Mouse (Mus musculus): ENCODE measurements around the gene Sh3bp5.

Sh3bp5 gene

DNA sequence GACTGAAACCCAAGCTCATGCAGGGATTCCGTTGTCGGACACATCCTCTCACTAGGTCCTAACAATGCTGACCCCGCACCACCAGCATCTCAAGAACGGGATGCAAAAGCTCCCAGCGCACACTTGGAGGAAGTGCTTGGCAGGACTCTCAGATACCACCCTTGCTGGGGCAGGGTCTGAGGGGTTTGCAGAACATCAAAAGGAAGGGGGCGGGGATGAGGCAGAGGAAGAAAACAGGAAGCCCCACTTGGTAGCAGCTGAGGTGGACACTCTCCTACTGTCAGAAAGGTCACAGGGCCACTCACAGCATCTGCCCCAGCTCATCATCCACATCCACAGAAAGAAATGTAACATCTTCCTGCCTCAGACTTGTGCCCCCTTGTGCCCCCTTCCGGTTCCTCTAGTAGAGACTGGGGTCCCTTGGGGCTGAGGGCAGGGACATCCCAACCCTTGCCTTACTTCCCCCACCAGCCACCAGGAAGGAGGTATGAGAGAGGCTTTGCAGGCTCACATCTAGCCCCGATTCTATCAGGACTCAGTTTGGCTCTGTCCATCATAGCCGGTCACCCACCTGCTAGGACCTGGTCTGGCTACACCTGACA is 25.7 kb downstream of the Sh3bp5 start:
- DNase-seq (ENCODE audit: low spot score), result no peak

DNA sequence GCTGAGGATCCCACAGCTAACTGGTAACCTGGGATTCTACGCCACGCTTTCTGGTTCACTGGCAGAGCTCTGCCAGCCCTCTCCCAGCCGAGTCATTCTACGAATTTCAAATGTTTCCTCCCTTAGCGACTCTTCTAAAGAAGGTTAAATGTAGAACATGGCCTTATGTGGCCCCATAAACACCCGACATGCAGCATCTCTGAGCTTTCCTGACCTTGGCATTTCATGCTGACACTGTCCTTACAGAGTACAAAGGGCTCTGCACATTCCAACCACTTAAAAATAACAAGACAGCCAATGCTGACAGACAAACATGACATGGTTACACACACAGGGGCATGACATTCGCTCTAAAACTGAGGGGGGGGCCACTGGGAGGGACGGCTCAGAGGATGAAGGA is 27.2 kb downstream of the Sh3bp5 start:
- no peak for DNase-seq (ENCODE audit: low spot score)

DNA sequence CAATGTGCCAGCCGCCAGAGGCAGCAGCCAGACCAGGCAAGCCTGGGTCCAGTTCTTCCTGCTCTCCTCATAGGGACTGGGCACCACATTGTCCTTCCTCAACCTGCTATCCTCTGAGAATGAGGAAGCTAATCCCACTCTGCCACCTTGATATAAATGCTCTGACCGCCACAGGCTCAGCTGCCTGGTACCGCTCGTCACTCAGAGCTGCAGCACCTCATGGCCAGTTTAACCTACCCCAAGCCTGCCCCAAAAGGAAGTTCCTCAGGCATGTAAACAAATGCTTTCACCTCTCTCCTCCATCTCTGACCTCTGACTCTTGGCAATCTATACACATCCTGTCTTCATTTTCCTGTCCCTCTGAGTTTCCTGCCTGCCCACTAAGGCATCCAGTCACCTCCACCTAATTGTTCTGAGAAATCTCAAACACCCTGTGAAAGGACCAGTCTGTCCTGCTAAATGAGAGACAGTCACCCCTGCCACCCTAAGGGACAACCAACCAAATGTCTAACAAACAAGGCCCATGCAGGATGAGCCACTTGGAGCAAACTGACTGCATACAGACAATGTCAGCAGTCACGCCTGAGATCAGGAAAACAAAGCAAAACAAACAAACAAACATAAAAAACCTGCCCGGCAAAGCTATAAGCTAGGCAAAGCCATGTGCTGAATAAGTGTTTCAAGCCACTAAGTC is 27.8 kb downstream of the Sh3bp5 start:
- no peak for DNase-seq (ENCODE audit: low spot score)

DNA sequence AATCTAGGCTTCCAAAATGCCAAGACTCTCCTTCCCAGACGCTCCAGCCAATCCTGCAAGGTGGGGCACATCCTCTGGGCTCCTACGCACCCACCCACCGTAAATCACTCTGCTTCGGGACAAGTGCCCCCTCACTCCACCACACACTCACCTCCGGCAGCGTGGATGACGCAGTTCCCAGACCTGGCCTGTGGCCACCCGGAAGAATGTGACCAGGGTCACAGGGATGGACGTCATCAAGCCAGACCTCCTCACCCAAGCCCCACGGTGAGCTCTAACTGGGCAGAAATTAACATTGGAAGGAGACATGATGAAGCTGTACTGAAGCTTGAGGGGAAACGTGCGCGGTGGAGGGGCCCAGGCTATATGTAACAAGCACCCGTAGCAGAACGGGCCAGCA is 28.7 kb downstream of the Sh3bp5 start:
- no peak for DNase-seq (ENCODE audit: low spot score)

DNA sequence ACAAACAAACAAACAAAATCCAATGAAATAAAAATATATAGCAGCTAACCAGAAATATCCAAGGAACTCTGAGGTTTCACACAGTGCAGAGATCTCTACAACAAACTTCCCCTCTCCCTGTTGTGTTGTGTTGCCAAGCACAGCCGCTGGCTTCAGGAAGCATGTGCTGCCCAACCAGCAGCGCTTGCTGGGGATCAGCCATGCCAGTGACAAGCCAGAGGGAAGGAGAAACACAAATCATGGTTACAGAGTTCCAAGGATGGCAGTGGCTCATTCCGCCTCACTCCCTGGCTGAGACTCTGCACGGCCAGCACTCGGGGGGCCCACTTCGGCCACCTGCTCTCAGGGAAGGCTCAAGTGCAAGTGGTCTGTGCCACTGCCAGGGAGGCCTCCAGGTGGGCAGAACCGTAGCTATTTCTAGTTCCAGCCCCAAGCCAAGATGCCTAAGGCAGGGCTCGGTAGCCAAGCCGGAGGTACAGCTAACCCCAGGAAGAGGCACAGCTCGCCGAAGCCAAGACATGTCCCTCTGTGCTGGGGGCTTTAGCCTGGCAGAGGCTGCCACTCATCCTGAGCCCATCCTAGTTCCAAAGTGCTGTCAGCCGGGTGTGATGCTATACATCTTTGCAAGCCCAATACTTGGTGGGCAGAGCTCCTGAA is 29.6 kb downstream of the Sh3bp5 start:
- no peak for DNase-seq (ENCODE audit: low spot score)

DNA sequence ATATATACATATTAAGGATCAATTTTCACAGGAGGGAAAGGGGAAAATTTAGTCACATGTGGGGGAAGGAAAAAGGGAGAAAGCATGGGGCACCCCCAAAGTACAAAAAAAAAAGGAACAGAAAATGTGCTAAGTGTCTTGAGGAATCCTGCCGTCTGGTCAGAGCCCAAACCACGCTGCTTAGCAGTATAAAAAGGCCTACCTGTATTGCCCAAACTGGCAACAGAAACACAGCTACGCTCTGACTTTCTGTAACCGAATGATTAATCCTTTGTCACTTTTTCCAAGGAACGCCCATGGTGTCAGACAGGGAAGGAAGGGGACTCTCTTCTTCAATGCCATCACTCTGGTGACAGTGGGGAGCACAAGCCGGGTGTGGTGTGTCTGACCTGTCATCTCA is 30.2 kb downstream of the Sh3bp5 start:
- no peak for DNase-seq (ENCODE audit: low spot score)

DNA sequence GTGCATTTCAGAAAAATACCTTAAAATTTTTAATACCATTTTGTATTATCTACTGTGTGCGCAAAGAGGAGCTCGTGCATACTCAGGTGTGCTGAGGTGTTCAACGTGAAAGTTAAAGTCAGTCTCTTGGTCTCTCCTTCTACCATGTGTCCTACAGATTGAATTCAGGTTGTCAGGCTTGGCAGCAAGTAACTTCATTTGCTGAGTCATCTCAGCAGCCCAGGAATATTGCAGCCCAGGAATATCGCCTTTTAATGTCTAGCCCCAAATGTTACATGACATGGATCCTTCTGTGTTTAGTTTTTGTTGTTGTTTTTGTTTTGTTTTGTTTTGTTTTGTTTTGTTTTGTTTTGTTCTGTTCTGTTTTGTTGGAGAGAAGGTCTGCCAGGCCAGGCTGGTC is 31.2 kb downstream of the Sh3bp5 start:
- DNase-seq (ENCODE audit: low spot score), result no peak

DNA sequence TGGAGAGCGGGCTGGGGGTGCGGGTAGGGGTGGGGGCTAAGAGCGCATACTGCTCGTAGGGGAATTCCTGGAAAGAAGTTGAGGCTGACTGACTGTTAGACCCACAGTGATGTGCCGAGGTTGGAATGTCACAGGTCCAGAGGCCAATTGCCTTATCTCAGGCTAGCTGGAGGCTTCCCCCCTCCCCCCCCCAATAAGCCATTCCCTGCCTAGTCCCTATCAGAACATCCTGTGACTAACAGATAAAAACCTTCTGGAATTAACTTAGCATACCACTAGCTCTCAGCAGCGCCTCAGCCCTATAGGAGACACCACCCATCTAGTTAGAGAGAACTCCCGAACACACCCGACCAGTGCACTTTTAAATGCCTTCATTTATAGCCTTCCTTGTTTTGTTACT is 31.9 kb downstream of the Sh3bp5 start:
- DNase-seq (ENCODE audit: low spot score), result no peak

DNA sequence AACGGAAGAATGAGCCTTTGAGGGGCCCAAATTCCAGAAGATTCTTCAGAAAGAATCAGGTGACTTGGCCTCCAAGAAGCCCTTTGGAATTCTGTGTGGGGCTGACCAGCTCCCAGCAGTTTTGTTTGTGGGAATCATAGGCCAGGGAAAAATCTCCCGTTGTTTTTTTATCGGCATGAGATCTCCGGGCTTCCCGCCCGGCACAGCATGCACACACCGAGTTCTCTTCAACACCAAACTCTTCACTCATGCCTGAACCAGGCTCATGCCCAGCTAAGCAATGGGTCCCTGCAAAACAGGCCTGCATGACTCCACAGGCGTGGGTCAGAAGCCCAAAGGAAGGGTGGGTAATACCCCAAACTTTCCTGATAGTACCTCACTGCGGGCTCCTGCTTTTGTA is 32.3 kb downstream of the Sh3bp5 start:
- no peak for DNase-seq (ENCODE audit: low spot score)

DNA sequence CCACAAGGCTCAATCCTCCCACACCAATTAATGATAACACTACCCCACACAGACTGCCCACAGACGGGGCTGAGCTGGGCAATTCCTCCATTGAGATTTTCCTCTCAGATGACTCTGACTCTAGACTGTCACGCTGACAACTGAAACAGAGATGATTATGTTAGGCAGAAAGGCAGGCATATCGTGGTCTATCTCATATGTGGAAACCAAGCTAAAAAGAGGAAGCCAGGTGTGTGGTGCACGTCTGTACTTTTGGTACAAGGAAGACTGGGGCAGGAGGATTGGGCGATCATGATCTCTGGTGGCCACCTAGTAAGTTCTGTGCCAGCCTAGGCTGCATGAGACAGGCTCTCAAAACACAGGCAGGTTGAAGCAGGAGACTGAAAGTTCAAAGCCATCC is 33.2 kb downstream of the Sh3bp5 start:
- no peak for DNase-seq (ENCODE audit: low spot score)

DNA sequence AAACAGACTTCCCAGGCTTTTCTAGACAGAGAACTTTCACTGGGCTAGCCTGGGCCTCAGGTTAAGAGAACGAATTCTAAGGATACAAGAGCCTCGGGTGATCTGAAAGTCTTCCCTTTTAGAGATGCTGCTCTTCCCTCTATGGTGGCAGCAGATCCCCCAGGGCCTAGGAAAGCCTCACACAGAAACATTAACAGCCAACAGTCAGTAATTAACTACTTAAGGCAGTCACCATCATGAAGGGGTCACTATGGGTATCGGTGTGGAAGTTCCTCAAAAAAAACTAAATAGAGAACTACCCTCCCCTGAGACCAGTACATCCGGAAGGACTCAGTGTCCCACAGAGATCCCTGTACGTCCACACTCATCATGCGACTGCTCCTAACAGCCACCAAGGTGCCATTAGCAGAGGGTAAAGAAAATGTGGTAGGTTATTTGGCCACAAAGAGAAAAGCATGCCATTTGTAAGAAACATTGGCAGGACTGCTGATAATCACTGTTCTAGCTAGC is 33.9 kb downstream of the Sh3bp5 start:
- no peak for DNase-seq (ENCODE audit: low spot score)

DNA sequence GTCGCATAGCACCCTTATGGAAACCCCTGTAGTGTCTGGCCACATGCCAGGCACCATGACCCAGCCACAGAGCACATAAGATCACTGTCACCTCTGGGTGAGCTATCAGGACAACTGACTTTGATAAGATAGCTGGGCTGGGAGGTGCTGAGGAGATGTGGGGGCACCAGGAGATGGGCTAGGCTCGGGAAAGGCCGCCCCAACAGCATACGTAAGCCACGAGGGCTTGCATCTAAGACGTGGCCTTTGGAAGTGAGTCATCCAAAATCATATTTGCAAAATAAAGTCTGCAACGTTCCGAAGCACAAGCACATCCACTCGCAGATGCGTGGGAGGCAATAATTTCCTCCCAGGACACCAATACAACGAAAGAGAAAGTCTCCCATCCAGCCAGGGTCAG is 35.0 kb downstream of the Sh3bp5 start:
- DNase-seq (ENCODE audit: low spot score), result no peak

DNA sequence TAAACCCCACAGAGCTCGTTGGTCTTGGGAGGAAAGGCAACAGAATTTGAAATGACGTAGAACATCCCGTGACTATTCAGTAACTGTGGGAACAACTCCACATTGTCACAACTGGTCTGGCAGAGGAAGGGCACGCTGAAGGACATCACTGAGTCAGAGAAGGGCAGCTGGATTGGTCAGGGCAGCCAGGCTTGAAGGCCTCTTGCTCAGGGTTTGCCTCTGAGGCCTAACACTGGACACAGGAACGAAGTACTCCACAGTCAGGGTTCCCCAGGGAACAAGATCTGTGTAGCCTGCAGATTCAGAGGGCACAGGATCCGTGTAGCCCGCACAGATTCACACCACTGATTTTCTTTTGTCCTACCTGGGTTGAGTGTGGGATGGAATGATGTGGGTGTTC is 35.6 kb downstream of the Sh3bp5 start:
- no peak for DNase-seq (ENCODE audit: low spot score)

DNA sequence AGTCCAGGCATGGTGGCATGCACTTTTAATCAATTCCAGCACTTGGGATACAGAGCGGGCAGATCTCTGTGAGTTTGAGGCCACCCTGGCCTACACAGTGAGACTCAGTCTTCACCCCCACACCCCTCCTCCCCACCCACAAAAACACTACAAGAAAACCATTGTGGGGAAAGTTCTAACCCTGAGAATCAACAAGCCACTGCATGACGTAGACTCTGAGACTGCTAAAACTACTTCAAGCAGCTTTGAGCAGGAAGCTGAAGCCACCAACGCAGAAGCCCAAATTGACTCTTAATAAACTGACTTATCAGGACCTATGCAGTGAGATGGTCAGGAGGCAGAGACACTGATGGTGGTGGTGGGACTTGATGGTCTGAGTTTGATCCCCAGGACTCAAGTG is 36.6 kb downstream of the Sh3bp5 start:
- DNase-seq (ENCODE audit: low spot score), result no peak

DNA sequence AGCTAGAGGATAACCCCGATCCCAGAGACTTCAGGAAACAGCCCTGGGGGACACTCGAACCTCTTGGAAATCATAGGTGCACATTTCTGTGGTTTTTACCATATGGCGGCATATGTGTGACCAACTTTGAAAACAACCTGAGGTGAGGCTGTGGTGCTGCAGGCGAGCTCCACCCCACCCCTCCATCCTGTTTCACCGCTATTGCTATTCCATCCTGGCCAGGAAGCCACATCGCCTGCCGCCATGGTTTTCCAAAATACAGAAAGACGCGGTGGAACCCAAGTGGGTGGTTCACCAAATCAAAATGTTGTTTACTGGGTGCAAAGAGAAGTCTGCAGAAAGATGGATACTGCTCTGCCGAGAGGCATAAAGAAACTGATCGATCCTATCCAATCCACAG is 37.1 kb downstream of the Sh3bp5 start:
- DNase-seq (ENCODE audit: low spot score), result no peak

DNA sequence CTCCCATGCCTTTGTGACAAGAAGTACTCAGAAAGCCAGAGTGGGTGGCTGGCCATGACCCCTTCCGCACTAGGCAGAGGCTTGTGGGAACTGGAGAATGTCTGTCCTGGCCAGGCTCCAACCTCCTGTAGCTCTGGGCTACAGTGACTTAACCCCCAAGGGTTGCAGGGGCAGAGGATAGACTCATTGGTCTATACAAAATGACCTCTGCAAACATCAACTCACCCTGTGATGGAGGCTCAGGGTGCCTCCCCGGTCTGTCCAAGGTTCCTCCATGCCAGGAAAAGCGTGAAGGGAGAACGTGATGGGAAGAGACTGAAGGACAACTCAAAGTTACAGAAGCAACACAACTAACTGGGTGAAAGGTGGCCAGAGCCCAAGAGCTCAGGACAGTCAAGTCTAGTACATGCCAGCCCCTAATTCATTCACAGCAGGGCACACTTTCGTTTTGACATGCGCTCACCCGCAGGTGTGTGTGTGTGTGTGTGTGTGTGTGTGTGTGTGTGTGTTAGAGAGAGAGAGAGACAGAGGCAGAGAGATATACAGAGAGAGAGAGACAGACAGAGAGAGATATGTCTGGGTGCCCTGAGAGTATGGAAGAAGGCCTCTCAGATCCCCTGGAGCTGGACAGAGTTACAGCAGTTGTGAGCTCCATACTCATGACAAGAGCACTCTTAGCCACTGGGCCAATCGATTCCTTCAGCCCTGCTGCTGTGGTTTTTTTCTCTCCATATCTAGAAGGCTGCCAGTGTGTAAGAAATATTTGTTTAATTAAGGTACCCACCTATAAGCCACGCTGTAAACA is 37.9 kb downstream of the Sh3bp5 start:
- DNase-seq (ENCODE audit: low spot score), result no peak

DNA sequence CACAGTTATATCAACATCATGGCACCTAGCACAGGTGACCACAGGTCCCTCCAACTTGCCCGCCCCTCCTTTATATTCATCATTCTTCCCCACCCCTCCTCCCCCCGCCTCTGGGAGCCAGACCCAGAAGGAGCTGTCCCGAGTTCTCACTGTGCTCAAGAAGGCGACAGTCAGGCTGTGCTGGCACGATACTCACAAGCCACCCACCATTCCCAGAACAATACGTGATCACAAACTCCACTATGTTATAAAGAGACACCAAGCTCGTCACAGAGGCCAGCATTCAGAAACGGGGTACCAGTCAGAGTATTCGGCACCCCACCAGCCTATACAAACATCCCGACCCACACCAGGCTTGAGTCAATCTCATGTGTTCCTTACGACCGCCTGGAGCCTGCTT is 38.5 kb downstream of the Sh3bp5 start:
- no peak for DNase-seq (ENCODE audit: low spot score)

DNA sequence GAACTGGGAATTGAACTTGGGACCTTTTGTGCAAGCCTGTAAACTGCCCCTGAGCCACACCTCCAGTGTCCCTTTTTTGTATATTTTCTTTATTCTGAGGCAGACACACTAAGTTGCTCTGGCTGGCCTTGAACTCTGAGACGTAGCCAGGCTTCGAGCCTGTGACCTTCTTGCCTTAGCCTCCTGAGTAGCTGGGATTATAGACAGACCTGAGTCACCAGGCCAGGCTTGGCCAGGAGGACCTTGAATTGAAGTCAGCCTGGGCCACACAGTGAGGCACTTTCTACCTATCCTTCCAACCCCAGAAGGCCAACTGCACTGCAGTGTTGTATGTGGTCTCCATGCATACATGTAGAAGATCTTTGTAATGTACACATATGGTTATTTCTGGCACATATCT is 39.5 kb downstream of the Sh3bp5 start:
- DNase-seq (ENCODE audit: low spot score), result no peak

DNA sequence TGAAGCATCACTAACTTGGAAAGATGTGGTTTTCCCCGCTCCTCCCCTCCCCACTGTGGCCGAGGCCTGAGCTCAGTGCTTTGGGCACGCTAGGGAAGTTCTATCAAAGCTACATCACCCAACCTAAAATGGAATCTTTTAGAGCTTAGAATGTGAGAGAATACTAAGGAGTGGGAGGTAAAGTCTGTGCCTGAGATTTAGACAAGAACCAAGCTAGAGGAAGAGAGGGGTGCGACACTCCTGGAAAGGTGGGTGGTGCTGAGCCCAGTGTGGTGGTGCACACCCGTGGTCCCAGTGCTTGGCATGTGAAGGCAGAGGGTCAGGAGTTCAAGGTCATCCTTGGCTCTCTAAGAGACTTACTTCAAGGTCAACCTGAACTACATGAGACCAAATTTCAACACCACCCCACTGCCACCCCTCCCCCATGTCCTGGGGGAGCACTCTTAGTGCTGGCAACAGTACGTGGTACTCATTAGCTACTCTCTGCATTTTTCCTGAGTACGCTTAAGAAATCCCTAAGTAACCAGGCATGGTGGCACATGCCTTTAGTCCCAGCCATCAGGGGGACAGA is 40.2 kb downstream of the Sh3bp5 start:
- no peak for DNase-seq (ENCODE audit: low spot score)

DNA sequence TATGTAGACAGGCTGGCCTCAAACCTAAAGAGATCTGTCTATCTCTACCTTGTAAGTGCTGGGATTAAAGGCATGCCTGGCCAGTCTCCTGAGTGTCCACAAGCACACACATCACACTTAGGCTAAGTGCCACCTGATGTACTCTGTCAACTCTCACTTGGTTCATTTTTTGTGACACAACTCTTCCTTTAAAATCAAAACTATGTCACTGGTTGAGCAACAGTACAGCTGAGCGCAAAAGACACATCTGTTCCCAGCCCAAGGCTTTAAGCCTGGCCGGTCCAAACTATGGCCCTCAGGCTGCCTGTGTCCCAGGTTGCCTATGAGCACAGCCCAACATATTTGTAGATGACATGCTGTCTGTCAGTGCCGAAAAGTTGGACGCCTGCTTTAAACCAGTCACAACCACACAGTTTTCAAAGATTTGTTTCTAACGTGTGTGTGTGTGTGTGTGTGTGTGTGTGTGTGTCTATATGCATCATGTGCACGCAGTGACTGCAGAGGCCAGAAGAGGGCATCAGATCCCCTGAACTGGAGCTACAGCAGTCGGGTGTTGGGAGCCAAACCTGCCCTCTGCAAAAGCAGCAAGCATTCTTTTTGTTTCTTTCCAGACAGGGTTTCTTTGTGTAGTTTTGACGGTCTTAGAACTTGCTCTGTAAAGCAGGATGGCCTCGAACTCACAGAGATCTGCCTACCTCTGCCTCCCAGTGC is 40.9 kb downstream of the Sh3bp5 start:
- DNase-seq (ENCODE audit: low spot score), result no peak

DNA sequence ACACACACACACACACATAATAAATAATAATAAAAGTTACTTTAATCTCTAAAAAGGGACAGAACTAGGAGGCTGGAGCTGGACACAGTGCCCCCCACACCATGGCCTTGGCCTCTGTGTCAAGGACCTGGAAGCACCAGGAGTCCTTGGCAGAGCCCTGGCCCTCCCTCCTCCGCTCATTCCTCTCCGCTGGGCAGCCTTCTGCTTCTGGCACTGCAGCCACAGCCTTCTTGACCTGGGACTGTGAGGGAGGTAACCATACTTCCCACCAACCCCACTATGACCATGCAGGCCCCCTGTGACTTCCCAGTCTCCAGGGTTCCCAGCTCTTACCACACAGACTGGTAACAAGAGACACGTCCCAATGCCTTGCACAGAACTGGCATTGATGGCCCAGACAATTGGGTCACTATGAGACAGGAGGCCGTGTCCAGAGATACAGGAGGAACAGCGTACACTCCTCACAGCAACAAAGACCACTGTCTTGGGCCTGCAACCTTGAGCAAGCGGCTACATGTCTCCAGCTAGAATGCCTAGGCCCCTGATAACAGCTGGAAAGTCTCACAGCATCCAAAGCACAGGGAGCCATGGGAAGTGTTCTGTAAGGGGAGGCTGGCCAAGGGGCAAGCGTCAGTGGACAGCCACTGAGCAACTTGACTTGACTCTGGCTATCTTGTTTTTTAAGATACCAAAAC is 41.8 kb downstream of the Sh3bp5 start:
- no peak for DNase-seq (ENCODE audit: low spot score)
